Mouse (Mus musculus) intestine, embryonic 14.5 days (tissue): ENCODE results near the gene Zc3h6. TPM values are rescaled to one million over a fixed set of nuclear protein-coding genes. Genes with fewer than 3 reads are reported as not detected.
A peak's percentile ranks its signal among the peaks of the same experiment; 100 is the strongest.

Source experiments
- ATAC-seq: fragments of 200-750 bp; cut with Nextera tagmentation; replicated peaks from 2 replicates; pipeline ENCODE4 v1.8.0; 2017; ENCODE audit warnings: low read depth, moderate number of reproducible peaks, moderate TSS enrichment, moderate library complexity; ENCODE audit not compliant: low FRiP score, low TSS enrichment
- DNase-seq: peaks from one replicate; pipeline ENCODE4 v3.0.0-alpha.2; 2018; ENCODE audit warnings: low spot score
- H3K27ac ChIP-seq: fragments of 300-500 bp; sonication (generic); 2 replicates; pipeline ENCODE4 v1.5.1; 2014; ENCODE audit warnings: low read depth, mild to moderate bottlenecking, control low read depth
- H3K27me3 ChIP-seq: fragments of 300-500 bp; sonication (generic); replicated peaks from 2 replicates; pipeline ENCODE4 v1.6.1; 2014; ENCODE audit warnings: low read length, control low read depth; ENCODE audit not compliant: control insufficient read depth, insufficient read depth
- H3K36me3 ChIP-seq: fragments of 300-500 bp; sonication (generic); 2 replicates; pipeline ENCODE4 v1.6.1; 2014; ENCODE audit warnings: low read length, control low read depth; ENCODE audit not compliant: control insufficient read depth, insufficient read depth
- H3K4me1 ChIP-seq: fragments of 300-500 bp; sonication (generic); replicated peaks from 2 replicates; pipeline ENCODE4 v1.6.1; 2014; ENCODE audit warnings: low read length, control low read depth, mixed read lengths; ENCODE audit not compliant: control insufficient read depth, insufficient read depth
- H3K4me2 ChIP-seq: fragments of 300-500 bp; sonication (generic); 2 replicates; pipeline ENCODE4 v1.6.1; 2014; ENCODE audit warnings: low read length
- H3K4me3 ChIP-seq: fragments of 300-500 bp; sonication (generic); 2 replicates; pipeline ENCODE4 v1.5.1; 2014; ENCODE audit warnings: low read depth, low read length, control low read depth, mixed read lengths
- H3K9ac ChIP-seq: fragments of 300-500 bp; sonication (generic); 2 replicates; pipeline ENCODE4 v1.6.1; 2014; ENCODE audit warnings: mild to moderate bottlenecking, low read length
- H3K9me3 ChIP-seq: fragments of 300-500 bp; sonication (generic); 2 replicates; pipeline ENCODE4 v1.6.1; 2016; ENCODE audit warnings: low read length, control low read depth; ENCODE audit not compliant: control insufficient read depth
- WGBS: fragments of 180-500 bp; shearing (Covaris S2); extraction: QIAGEN DNeasy Blood & Tissue Kit; methylation state at CpG from one replicate; pipeline ENCODE4 v1.1.7; 2014; 5-methylcytosine and 5-hydroxymethylcytosine counted together
- polyA plus RNA-seq: library from polyadenylated mRNA; unstranded; fragments of >200 nt; fragmentation: Nextera tagmentation; extraction: Ambion mirVana; gene quantifications from 2 replicates; pipeline ENCODE4 v1.2.1, GENCODE M21; 2014

Zc3h6 gene
- polyA plus RNA-seq, result 1.7 and 1.9 TPM in 2 replicates

DNA sequence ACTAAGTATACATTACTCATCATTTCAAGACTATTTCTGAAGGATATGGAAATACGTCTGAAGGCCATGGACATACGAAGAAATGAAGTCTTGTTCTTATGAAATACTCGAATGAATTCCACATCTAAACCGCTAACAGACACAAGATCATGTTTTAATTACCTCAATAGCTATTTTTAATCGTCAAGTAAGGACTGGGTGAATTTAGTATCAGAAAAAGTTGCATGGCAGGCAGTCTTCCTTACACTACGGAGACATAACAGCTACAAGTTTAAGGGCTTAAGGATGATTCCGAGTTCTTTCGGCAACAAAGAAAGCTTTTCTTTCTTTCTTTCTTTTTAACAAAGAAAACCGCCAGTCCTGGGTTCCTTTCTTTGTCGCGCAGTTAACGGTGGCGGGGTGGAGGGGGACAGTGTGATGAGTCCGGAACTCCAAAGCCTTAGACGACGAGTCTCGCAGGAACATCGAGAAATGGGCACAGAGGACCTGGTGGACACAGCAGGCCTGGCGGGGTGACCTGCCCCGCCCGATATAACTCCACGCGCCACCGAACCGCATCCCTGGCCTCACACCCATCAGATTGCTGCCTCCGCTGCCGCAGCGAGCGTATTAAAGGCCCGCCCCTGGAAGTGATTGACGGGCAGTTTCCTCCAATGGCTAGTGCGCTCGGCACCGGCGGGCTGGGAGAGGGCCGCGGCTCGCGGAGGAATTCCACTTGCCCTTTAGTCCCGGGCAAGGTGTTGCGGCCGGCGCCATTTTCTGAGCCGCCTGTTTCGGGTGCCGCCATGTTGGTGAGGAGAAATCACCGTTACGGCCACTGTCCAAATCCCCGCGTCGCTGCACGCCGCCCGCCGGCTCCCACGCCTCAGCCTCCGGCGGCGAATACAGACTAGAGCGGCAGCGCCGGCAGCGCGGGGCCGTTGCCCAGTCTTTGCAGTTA is at the start of gene Zc3h6:
TSS of gene Zc3h6 (plus strand) at position 762 of the 940 bp plus-strand sequence.
- DNase-seq (peak; percentile 100), ATAC-seq (peak; percentile 98)
- Histone ChIP-seq H3K27ac (peak within 1 kb of the TSS; percentile 100), H3K36me3 (no peaks in the 10 kb centered on the region), H3K9me3 (no peaks in the 10 kb centered on the region), H3K4me1 (peaks cover 7% of the 10 kb centered on the region), H3K4me2 (peak within 1 kb of the TSS; percentile 60), H3K9ac (peak within 1 kb of the TSS; percentile 99), H3K4me3 (peak within 1 kb of the TSS; percentile 81), H3K27me3 (no peaks in the 10 kb centered on the region)
- WGBS, result 1% methylated on average over 65 of the region's 65 CpGs

DNA sequence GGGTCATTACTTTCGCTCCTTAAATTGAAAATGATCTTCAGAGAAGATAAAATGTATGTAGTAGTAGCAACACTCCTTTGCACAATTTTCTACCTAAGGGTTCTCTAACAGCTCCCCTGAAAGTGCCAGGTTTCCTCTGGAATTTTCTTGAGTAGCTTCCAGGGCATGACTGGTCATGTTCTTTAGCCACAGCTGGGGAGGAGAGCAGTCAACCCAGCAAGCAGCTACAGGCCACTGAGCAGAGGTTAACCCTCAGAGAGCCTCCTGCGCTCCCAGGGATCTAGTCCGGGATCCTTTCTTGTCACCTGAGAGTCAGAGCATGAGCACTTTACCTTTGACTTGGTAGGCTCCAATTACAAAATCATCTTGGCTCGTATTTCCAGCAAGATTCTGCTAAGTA is 42.4 kb upstream of the Zc3h6 start:
- no peak for DNase-seq
- Histone ChIP-seq H3K9ac (no peak overlapping the region), H3K4me3 (no peak overlapping the region), H3K9me3 (no peaks in the 10 kb centered on the region), H3K27me3 (no peaks in the 10 kb centered on the region), H3K36me3 (peaks cover 27% of the 10 kb centered on the region; the same call in 1 of the 2 replicates), H3K4me2 (no peak overlapping the region), H3K4me1 (no peaks in the 10 kb centered on the region), H3K27ac (no peak overlapping the region)
- no peak for ATAC-seq
- WGBS, result 89% methylated on average over 4 of the region's 4 CpGs

DNA sequence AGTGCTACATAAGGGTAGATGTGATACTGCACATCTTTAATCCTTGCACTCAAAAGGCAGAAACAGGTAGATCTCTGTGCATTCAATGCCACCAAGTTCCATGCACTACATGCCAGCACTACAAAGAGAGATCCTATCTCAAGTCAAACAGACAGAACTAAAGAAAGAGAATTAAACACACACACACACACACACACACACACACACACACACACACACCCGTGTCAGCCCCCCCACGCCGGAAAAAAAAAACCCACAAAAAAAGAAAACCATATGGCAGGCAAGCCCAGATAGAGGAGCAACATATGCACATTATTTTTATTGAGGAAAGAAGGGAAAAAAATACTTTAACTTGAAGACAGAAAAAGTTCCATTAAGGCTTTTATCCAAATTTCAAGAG is 38.8 kb upstream of the Zc3h6 start:
- DNase-seq, result no peak
- H3K4me2 ChIP-seq, result no peak overlapping the region
- H3K27me3 ChIP-seq, result no peaks in the 10 kb centered on the region
- WGBS, result 77% methylated on average over 3 of the region's 3 CpGs
- H3K4me3 ChIP-seq, result no peak overlapping the region
- peaks cover 49% of the 10 kb centered on the region for H3K36me3 ChIP-seq
- no peak overlapping the region for H3K9ac ChIP-seq
- no peaks in the 10 kb centered on the region for H3K4me1 ChIP-seq
- no peak for ATAC-seq
- no peak overlapping the region for H3K27ac ChIP-seq
- no peaks in the 10 kb centered on the region for H3K9me3 ChIP-seq

DNA sequence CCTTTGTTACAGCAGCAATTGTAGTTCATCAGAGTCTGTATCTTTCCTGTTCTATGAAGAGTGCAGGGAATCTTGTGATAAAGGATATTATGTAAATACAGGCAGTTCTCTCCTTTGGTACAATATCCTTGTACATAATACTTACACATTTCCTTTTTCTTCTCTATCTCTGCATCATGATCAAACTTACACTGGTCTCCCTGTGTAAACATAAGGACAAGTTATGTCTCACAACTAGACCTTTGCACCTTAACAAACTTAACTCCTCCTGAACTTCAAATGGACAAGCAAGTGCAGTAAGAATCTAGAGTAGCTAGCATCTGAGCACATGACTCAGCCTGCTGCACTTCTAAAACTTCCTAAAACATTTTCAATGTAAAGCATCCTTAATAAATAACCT is 36.5 kb upstream of the Zc3h6 start:
- no peaks in the 10 kb centered on the region for H3K4me1 ChIP-seq
- H3K9ac ChIP-seq, result no peak overlapping the region
- H3K27me3 ChIP-seq, result no peaks in the 10 kb centered on the region
- H3K4me2 ChIP-seq, result no peak overlapping the region
- no peak overlapping the region for H3K4me3 ChIP-seq
- ATAC-seq (no peak), DNase-seq (no peak)
- peaks cover 51% of the 10 kb centered on the region for H3K36me3 ChIP-seq
- H3K27ac ChIP-seq, result no peak overlapping the region
- no peaks in the 10 kb centered on the region for H3K9me3 ChIP-seq

DNA sequence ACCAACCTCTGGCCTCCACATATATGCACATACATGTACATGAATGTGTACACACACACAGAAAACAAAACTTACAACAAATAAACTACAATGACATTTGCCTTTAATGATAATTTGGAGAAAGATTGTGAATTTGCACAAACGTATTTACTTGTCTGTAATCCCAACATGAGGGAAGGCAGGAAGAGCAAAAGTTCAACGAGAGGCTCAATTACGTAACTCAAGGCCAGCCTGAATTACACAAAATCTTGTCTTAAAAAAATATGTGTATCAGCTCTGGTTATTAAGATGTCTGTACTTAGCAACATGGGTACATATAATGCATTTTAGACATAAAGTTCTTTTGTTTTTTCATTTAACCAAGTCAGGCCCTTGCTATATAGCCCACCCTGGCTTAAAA is 30.9 kb upstream of the Zc3h6 start:
- H3K27me3 ChIP-seq, result no peaks in the 10 kb centered on the region
- H3K27ac ChIP-seq, result no peak overlapping the region
- ATAC-seq (no peak), DNase-seq (no peak)
- H3K36me3 ChIP-seq, result peaks cover 37% of the 10 kb centered on the region
- 90% methylated on average over 3 of the region's 3 CpGs for WGBS
- H3K4me3 ChIP-seq, result no peak overlapping the region
- H3K9me3 ChIP-seq, result no peaks in the 10 kb centered on the region
- H3K9ac ChIP-seq, result no peak overlapping the region
- no peak overlapping the region for H3K4me2 ChIP-seq
- no peaks in the 10 kb centered on the region for H3K4me1 ChIP-seq

DNA sequence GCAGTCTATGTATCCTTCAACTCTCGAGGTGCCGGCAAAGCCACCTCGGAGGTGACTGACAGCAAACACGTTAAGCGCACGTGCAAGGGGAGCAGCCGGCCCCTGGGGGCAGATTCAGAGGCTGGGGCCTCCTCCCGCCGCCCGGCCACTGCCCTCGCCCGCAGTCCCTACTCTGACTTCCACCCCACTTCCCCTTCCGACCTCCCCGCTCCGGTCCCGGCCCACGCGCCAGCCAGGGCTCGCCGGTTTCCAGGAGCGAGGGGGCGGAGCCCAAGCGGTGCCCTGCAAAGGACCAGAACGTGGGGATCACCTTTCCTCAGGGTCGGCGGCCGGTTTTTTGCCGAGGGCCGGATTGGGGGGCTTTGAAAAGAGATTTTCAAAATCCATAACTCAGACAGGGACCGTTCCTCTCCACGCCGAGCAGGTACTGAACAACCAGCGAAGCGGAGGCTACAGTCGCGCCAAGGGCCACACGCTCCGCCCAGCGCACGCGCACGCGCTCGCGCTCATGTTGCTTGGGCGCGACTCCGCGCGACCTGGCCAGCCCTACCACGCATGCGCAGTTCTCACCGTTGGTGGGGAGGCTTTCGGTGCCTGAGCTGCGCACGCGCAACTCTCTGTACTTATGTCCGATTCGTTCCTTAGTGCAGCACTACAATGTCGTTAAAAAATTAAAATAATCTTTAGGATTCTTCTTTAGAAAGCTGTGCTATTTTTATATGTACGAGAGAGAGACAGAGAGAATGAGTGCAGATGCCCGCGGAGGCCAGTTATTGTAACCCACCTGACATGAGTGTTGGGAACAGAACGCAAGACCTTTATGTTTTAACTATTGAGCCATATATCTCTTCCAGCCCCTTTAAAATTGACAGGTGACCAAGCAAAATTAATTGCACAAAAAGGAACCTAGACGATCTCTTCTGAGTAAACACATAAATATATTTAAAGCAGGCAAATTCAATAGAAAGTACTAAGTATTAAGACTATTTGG is 23.4 kb upstream of the Zc3h6 start, which contains the start of gene Zc3h8:
TSS of gene Zc3h8 (minus strand) at position 540 of the 991 bp plus-strand sequence.
- no peaks in the 10 kb centered on the region for H3K9me3 ChIP-seq
- H3K4me1 ChIP-seq, result no peaks in the 10 kb centered on the region; the same call in 1 of the 2 replicates
- ATAC-seq (peak; percentile 95), DNase-seq (peak; percentile 98)
- peak within 1 kb of the TSS; percentile 79 for H3K4me3 ChIP-seq
- peaks cover 5% of the 10 kb centered on the region for H3K36me3 ChIP-seq
- WGBS, result 2% methylated on average over 65 of the region's 65 CpGs
- peak within 1 kb of the TSS; percentile 83 for H3K27ac ChIP-seq
- H3K27me3 ChIP-seq, result no peaks in the 10 kb centered on the region
- peak within 1 kb of the TSS; percentile 71 for H3K9ac ChIP-seq
- H3K4me2 ChIP-seq, result peak within 1 kb of the TSS; percentile 75

DNA sequence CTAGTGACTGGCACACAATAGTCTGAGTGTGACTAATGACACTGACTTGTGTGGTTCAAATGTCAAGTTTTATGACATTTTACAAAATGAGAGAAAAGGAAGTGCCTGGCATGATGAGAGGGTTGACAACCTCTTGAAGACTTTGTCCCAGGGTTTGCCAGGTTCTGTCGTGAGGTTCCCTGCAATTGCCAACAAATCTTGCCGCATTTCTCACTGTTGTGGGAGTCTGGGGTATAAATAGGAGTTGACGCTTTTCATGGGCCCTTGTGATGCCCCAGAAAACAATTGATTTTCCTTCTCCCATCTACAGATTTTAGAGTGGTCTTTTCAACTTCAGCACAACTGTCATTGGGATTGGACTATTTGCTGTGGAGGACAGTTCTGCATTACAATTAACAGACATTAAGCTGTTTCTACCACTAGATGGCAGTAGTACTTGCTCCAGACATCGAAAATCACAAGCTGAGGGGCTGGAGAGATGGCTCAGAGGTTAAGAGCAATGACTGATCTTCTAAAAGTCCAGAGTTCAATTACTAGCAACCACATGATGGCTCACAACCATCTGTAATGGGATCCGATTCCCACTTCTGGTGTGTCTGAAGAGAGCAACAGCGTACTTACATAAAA is 19.1 kb upstream of the Zc3h6 start:
- H3K4me1 ChIP-seq, result no peaks in the 10 kb centered on the region; the same call in 1 of the 2 replicates
- H3K4me2 ChIP-seq, result no peak overlapping the region
- H3K27me3 ChIP-seq, result no peaks in the 10 kb centered on the region
- WGBS, result 35% methylated on average over 6 of the region's 6 CpGs
- ATAC-seq, result no peak
- H3K4me3 ChIP-seq, result no peak overlapping the region
- no peaks in the 10 kb centered on the region for H3K9me3 ChIP-seq
- H3K36me3 ChIP-seq, result no peaks in the 10 kb centered on the region
- H3K9ac ChIP-seq, result no peak overlapping the region
- peak; percentile 52 for DNase-seq
- no peak overlapping the region for H3K27ac ChIP-seq

DNA sequence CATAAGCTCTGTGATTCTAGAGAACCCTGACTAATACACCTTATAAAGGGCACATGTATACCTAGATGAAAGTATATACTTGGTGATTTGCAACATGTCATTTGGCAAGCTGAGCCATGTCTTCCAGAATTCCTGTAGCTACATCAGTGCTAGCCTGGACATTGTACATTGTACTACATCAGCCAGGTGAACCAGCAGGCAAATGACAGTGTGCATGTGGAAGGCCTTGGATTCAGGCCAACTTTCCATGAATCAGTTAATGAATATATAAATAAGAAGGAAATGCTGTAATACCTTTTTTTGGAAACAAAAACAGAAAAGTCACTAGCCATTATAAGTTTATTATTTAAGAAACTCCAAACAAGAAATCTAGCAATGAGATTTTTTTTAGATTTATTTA is 13.0 kb upstream of the Zc3h6 start:
- Histone ChIP-seq H3K27ac (no peak overlapping the region), H3K9me3 (no peaks in the 10 kb centered on the region), H3K4me3 (no peak overlapping the region), H3K4me2 (no peak overlapping the region), H3K27me3 (no peaks in the 10 kb centered on the region), H3K36me3 (no peaks in the 10 kb centered on the region), H3K9ac (no peak overlapping the region), H3K4me1 (no peaks in the 10 kb centered on the region)
- ATAC-seq (no peak), DNase-seq (no peak)
